Mouse (Mus musculus): ENCODE data around the gene Cacna2d4. TPM values are rescaled to one million over a fixed set of nuclear protein-coding genes. Genes with fewer than 3 reads are reported as not detected.
"Not testable (repeated sequence)": the region's sequence is repeated elsewhere in the genome, so short reads cannot be mapped to it uniquely, and the experiment has no call there.

Gene Cacna2d4
- total RNA-seq (2015; ENCODE audit: low replicate concordance) (0.84 and 1.1 TPM in 2 replicates), total RNA-seq (2017; ENCODE audit: low replicate concordance) (0.38 TPM in 1 of 2 replicates, not detected in the other)

DNA sequence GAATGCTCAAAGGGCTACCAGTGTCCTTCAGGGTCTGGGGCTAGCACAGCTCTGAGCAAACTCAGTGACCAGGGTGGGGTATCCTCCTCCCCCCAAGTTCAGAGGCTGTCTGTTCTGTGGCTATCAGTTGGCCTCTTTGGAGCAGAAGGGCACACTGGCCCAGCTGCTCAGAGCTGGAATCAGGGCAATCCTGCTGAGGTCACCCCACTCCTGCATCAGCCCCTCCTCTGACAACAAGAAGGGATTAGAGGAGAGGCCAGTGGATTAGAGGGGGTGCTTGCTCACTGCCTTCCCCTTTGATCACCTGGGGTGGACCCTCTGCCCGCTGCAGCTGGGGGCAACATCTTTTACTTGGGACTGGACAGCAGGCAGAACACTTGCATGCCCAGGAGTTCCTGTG lies at the start of gene Cacna2d4:
Gene Cacna2d4 (plus strand): TSS at position 286 of the 400 bp plus-strand sequence.
- no peak for ATAC-seq (replicated peaks; ENCODE audit: low FRiP score, poor library complexity, severe bottlenecking)

DNA sequence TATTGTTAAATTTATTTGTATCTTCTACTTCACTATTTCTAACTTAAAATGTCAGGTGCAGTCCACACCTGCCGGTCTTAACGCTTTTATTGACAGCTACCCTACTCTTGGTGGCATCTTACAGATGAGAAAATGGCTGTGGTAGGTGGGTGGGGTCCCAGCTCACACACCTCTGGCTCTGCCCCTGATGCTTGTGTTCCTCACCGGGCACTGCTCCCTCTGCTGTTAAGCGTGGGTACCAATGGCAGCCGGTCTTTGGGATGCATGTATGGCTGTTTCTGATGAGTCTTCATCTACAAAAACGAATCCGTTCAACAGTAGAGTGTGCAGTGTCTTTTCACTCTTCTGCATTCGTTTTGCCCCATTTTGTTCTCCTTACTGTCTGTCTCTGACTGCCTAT lies 49.7 kb upstream of the Cacna2d4 start:
- ATAC-seq (replicated peaks; ENCODE audit: low FRiP score, poor library complexity, severe bottlenecking): no peak

DNA sequence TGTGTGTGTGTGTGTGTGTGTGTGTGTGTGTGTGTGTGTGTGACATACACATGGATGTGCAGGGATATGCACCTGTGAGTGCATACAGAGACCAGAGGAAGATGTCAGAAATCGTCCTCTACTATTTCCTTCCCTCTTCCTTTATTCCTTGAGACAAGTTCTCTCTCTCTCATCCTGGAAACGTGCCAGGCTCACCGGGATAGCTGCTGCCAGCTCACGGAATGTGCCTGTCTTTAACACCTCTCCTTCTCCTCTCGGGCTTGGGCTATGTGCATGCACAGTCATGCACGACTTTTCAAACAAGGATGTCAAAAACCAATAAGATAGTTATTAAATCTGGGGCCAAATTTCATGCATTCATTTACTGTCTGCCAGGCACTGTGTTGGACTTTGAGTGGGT lies 48.7 kb upstream of the Cacna2d4 start:
- no peak for ATAC-seq (replicated peaks; ENCODE audit: low FRiP score, poor library complexity, severe bottlenecking)

DNA sequence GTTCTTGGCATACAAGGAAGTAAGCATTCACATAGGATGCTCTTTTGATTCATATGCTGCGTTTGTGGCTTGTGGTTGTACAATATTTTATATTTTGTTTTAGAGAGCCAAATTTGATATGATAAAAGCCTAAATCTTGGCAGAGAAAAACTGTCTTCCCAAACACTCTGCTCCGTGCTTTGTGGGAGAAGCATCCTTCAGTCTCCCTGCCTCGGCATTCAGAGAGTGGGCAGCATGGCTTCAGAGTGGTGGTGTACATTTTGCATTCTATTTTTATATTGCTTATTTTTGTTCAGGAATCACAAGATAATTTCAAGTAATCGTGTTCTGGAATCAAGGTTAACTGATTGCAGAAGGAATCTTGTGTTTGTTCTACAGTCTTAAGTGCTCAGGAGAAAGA lies 44.8 kb upstream of the Cacna2d4 start:
- ATAC-seq (replicated peaks; ENCODE audit: low FRiP score, poor library complexity, severe bottlenecking): no peak

DNA sequence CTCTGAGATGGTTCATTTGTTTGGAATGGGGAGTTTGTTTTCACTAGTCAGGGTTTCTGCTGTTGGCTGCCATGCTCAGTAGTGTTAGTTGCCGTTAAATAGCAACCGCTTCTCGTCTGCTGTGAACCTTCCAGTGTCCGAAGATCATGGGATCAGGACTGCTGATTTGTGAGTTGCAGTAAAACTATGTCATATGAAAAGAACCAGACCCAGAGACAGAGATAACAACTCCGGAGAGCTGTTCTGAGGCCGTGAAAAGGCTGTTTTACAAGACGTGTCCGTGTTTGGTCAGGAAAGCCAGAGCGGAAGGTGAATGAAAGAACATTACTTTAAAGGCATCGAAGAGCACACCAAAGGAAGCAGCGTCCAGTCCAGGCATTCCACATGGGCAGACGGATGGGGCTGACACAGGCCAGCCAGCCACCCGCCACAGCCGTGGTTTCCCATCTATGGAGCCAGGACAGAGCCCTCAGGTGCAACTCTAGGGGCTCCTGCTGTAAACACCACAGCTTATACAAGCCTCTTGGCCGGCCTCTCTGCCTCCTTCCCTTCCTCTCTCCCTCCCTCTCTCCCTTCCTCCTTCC lies 42.7 kb upstream of the Cacna2d4 start:
- no peak for ATAC-seq (replicated peaks; ENCODE audit: low FRiP score, poor library complexity, severe bottlenecking)

DNA sequence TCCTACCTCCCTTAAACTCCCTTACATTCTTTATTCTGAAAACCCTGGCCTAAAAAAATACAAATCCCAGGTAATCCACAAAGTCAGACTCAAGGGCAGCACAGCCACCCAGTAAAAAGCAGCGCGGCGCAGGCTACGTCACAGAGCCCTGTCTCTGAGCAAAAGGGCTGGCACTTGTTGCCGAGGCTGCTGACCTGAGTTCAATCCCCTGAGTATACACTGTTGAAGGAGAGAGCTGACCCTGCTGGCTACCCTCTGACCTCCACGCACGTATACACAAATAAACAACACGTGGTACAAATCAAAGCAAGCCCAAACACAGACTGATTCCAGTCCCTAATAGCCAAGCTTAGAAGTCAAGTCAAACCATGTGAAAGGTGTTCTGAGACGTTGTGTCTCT lies 42.2 kb upstream of the Cacna2d4 start:
- no peak for ATAC-seq (replicated peaks; ENCODE audit: low FRiP score, poor library complexity, severe bottlenecking)

DNA sequence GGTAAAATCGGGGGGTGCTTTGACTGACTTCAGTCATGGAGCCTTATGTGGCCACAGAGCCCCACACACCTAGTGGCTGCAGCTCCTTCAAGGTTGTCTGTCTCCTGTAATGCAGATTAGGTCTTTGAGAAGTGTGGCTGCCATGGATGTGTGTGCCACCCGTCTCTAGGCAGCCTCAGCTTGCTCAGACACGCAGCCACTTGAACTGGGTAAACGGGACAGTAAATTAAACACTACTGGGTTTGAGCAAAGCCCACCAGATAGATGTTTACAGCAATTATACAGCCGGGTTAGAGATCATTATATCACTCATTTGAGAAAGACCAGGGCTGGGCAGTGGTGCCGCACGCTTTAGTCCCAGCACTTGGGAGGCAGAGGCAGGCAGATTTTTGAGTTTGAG lies 41.7 kb upstream of the Cacna2d4 start:
- ATAC-seq (replicated peaks; ENCODE audit: low FRiP score, poor library complexity, severe bottlenecking): no peak

DNA sequence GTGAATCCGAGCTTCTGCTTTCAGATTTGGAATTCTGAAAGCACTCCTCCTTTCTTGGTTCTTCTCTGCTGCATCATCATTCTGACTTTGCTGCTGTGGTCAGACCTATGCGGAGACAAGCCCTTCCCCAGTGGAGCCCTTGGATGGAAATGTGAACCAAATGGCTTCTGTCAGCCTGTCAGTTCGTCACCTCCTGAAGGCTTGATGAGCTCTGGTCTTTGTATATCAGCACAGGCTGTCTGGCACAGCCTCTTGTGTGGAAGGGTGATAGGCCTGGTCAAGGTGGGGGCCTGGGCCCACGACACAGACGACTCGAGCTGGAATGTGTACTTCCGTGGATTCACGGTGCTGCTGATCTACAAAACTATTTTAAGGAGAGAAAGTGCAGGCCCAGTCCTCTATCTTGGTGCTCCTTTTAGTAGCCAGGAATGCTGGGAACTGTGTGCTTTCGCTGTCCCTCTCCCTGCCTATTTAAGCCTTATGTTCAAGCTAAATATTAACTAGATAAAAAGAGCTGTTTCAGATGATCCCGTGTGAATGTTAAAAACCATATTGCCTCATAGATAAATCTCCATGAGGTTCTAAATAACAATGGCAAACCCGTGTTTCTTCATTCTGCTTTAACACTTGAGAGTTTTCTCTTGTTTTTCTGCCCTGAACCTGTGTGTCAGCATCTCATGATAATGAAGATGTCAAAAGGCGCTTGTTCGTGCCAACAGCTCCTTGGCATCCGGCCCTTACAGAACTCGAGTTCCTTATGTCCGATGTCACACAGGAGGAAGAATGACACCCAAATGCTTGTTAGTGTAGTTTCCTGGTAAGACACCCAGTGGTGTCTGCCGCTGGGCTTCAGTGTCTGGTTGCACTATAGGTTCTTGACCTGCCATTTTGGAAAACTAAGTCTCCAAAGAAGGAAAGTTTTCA lies 39.7 kb upstream of the Cacna2d4 start, which contains the start of gene Cacna1c:
Gene Cacna1c (minus strand): TSS at position 37 of the 924 bp plus-strand sequence.
- ATAC-seq (replicated peaks; ENCODE audit: low FRiP score, poor library complexity, severe bottlenecking): no peak

DNA sequence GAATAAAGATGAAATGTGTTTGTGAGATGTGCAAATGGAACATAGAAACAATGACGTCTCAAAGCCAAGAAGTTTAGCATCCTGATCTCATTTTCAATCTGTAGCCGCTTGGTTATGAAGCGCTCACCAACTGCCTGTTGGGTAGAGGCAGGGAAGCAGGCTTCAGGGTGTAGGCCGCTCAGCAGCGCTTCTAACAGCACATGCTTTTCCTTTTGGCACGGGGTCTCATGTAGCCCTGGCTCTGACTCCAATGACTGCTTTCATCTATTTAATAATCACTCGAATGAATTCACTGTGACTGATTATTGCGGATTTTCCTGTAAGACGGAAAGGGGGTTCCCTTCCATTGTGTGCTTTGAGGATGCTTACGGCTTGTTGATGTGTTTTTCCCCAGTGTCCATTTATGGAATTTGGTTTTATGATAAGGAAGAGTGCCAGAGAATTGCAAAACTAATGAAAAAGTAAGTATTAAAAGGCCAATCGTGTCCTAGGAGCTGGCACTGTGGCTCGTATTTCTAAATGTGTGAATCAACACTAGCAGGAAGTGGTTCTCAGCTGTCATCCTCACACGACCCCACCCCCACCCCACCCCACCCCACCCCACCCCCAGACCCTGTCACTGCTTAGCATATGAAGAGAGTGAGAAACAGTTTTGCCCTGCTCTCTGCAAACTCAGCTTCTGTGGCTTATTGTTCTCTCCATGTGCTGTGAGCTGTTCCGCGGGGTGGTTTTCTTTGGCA lies 37.6 kb upstream of the Cacna2d4 start:
- ATAC-seq (replicated peaks; ENCODE audit: low FRiP score, poor library complexity, severe bottlenecking): no peak

DNA sequence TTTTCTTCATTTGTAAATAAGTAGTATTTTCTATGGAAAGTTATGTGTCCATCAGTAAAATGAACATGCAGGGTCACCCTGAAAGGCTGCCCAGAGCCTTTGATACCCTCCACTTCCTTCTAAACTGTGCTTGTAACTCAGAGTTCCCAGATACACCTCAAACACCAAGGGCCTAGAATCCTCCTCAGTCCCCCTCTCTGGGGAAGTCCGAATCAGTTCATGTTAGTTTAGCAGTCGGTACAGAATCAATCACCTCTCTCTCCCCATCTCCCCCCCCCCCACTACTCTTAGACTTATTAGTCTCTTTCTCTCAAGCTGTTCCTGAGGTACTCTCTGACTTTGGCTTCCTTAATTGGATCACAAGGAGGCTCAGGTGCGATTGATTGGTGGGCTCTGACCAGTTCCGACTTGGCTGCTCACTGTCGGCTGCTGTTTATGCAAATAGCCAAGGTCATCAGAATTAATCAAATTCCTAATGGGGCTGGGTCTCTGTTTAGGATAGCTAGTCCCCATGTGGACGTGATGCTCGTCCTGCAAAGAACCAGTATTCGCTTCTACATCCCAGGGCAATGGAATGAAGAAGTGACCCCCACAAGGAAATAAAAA lies 36.9 kb upstream of the Cacna2d4 start:
- no peak for ATAC-seq (replicated peaks; ENCODE audit: low FRiP score, poor library complexity, severe bottlenecking)

DNA sequence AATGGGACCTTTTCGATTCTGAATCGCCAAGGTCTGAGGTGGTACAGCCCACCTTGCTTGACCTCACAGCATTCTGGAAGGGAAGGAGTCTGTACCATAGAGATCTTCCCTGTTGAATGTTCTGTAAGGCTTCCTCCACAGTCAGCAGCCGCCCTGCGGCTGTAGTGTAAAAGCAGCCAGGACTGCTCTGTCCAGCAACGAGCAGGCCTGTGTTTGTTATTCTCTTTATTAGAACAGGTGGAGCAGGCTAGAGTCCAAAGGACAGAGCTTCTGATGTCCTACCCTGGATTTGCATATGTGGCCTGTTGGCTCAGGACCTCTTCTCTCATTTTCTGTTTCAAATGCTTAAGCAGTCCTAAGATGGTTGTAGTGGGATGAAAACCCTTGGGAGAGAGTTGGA lies 36.0 kb upstream of the Cacna2d4 start:
- no peak for ATAC-seq (replicated peaks; ENCODE audit: low FRiP score, poor library complexity, severe bottlenecking)

DNA sequence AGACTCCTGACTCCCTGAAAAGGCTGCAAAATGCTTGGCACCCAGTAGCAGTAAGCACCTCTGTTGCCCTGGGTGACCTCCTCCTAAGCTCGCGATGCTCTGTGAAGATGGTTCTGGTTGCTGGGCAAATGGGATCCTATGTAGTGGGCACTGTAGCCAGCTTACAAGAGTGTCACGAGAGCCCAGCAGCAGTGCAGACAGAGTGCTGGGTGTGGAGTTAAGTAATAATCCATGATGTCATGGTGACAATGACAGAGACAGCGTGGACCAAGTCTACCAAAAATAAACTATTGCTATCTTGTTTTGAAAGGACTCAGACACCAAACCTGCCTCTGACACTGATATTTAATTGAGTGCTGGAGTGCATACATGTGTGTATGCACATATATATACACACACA lies 34.8 kb upstream of the Cacna2d4 start:
- ATAC-seq (replicated peaks; ENCODE audit: low FRiP score, poor library complexity, severe bottlenecking): no peak

DNA sequence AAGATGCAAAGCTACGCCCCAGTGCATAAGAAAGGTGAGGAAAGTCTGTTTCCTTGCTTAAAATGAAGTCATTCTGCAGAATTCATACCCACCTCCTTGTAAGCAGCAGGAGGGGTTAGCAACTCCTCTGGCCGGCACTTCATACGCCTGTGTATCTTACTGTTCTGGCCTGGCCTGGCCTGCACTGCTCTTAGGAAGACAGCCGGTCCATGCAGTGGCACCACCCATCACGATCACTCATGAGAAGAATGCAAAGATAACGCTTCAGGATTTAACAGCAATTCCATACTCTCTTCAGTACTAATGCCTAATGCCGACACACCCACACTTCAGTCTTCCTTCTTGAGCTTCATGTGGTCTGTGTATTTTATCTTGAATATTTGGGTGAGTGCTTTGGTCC lies 32.0 kb upstream of the Cacna2d4 start:
- no peak for ATAC-seq (replicated peaks; ENCODE audit: low FRiP score, poor library complexity, severe bottlenecking)

DNA sequence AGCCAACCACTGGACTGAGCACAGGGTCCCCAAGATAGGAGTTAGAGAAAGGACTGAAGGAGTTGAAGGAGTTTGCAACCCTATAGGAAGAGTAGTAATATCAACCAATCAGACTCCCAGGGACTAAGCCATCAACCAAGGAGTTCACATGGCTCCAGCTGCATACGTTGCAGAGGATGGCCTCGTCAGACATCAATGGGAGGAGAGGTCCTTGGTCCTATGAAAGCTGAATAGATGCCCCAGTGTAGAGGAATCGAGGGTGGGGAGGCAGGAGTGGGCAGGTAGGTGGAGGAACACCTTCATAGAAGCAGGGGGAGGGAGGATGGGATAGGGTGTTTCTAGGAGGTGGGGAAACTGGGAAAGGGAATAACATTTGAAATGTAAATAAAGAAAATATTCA lies 31.4 kb upstream of the Cacna2d4 start:
- ATAC-seq (replicated peaks; ENCODE audit: low FRiP score, poor library complexity, severe bottlenecking): no peak

DNA sequence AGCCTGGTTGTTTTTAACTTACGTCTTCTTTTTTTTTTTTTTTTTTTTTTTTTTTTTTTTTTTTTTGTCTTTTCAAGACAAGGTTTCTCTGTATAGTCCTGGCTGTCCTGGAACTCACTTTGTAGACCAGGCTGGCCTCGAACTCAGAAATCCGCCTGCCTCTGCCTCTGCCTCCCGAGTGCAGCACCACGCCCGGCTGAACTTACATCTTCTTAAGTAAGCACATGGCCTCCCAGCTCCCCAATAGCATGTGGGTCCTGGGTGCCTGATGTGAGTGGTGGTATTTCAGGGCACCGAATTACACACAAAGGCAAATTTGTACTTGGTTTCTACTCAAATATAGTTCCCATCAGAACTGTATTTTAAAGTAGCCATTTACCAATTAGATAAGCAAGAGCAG lies 30.3 kb upstream of the Cacna2d4 start:
- ATAC-seq (replicated peaks; ENCODE audit: low FRiP score, poor library complexity, severe bottlenecking): not testable (repeated sequence)

DNA sequence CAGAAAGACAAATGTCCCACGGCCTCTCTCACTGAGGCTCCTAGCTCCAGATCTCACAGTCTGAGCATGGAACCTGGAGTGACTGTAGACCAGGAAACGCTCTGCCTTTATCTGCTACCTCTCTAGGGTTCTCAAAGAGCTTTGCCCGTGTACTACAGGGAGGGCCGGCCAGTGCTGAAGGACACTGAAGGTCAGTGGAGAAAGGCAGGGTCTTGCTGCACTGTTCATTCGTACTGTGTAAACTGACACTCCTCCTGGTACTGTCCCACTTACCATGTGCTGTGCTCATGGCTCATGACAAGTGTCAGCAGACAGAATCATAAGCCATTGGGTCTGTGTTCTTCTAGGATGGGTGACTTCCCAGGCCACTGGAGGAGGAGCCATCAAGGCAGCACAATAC lies 23.0 kb upstream of the Cacna2d4 start:
- ATAC-seq (replicated peaks; ENCODE audit: low FRiP score, poor library complexity, severe bottlenecking): peak; percentile 19; the same call in 1 of the 2 replicates

DNA sequence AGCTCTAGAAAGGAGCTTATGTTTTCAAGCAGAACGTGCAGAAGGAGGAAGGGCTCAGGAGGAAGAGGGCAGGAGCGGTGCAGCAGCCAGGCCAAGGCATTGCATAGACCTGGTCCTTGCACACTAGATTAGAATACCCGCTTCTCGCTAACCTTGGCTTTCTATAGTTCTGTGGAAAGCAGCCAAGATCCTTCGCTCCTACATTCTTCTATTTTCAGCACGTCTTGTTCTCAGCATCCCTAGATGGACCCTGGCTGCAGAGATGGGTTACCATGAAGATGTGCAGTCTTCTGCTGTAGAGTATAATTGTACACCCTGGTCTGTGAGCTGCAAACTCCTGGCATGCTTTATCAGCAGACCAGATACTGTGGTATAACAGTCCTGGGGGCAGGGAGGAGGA lies 22.1 kb upstream of the Cacna2d4 start:
- ATAC-seq (replicated peaks; ENCODE audit: low FRiP score, poor library complexity, severe bottlenecking): no peak

DNA sequence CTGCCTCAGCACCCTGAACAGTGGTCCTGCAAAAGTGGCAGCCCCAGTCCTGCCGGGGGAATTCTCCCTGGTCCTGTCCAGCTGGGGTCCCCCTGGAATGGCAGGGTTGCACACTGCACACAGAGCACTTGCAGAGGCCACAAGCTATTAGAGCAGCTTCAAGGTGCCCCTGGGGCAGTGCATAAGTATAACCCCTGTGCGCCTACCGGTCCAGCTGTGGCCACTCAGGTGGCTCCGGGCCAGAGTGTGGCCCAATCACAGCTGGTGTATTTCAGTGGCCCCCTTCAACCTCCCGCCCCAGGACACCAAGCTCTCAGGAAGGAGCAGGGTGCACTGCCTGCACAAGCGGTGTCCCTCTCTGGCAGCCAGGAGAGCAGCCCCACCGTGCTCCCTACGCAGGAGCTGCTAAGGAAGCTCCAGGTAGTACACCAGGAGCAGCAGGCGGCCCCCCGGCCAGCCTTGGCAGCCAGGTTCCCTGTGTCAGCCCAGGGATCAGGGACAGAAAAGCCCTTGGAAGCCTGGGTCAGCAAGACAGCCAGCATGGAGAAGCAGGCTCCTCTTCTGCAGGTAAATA lies 21.2 kb upstream of the Cacna2d4 start:
- ATAC-seq (replicated peaks; ENCODE audit: low FRiP score, poor library complexity, severe bottlenecking): no peak

DNA sequence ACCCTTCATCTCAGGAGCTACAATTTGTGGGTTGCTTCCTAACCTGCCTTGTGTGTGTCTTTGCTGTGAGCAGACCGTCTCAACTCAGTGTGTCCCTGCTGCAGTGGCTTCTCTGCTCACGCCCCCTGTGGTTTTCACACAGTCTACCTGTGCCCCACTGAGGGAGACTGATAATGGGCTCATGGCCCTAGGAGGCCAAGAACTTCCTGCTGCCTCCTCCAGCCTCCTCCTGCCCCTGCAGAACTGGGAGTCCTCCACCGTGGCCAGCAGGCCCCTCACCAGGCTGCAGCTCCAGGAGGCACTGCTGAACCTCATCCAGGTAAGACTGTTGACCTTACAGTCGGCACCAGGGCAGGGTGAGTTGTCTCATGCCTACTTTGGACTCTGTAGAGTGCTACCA lies 18.7 kb upstream of the Cacna2d4 start:
- ATAC-seq (replicated peaks; ENCODE audit: low FRiP score, poor library complexity, severe bottlenecking): no peak

DNA sequence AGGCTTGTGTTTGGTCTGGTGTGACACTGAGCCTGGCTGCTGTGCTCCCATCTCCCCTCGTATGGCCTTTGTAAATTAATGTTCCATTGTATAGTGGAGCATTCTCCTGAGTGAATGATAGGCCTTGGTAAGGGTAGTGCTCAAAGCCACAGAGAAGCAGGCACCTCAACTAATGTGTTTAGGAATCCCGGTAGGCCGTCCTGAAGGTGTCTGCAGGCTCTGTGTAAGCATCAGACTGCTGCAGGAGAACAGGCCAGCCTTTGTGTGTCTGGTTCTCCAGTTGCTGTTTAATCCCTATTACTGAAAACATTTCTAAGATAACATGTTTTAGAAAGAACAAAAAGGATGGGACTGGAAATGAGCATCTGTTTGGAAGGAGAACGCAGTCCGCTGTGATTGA lies 17.7 kb upstream of the Cacna2d4 start:
- no peak for ATAC-seq (replicated peaks; ENCODE audit: low FRiP score, poor library complexity, severe bottlenecking)
